Mouse (Mus musculus) heart, postnatal 0 days (tissue): ENCODE results near the gene Sema6c. TPM values are rescaled to one million over a fixed set of nuclear protein-coding genes. Genes with fewer than 3 reads are reported as not detected.

Source experiments
- ATAC-seq: fragments of 200-750 bp; cut with Nextera tagmentation; 2 replicates; pipeline ENCODE4 v1.8.0; 2017; ENCODE audit warnings: low read depth, moderate number of reproducible peaks, moderate library complexity; ENCODE audit not compliant: insufficient read depth
- DNase-seq: peaks from one replicate; pipeline ENCODE4 v3.0.0-alpha.2; 2016; ENCODE audit warnings: low spot score
- H3K27ac ChIP-seq: fragments of 300-500 bp; sonication (generic); 2 replicates; pipeline ENCODE4 v1.5.1; 2014; ENCODE audit warnings: low read depth, mild to moderate bottlenecking
- H3K27me3 ChIP-seq: fragments of 300-500 bp; sonication (generic); 2 replicates; pipeline ENCODE4 v1.6.1; 2014; ENCODE audit warnings: low read length, mixed read lengths; ENCODE audit not compliant: control insufficient read depth, insufficient read depth
- H3K36me3 ChIP-seq: fragments of 300-500 bp; sonication (generic); replicated peaks from 2 replicates; pipeline ENCODE4 v1.6.1; 2014; ENCODE audit warnings: low read length, mixed read lengths; ENCODE audit not compliant: control insufficient read depth, insufficient read depth
- H3K4me1 ChIP-seq: fragments of 300-500 bp; sonication (generic); 2 replicates; pipeline ENCODE4 v1.6.1; 2014; ENCODE audit warnings: antibody characterized with exemption; ENCODE audit not compliant: control insufficient read depth, insufficient read depth
- H3K4me2 ChIP-seq: fragments of 300-500 bp; sonication (generic); 2 replicates; pipeline ENCODE4 v1.6.1; 2014; ENCODE audit warnings: low read depth, mild to moderate bottlenecking, low read length, moderate library complexity
- H3K4me3 ChIP-seq: fragments of 300-500 bp; sonication (generic); 2 replicates; pipeline ENCODE4 v1.5.1; 2014; ENCODE audit warnings: low read depth, low read length
- H3K9ac ChIP-seq: fragments of 300-500 bp; sonication (generic); replicated peaks from 2 replicates; pipeline ENCODE4 v1.6.1; 2014; ENCODE audit warnings: low read depth, low read length, mixed read lengths
- H3K9me3 ChIP-seq: fragments of 300-500 bp; sonication (generic); replicated peaks from 2 replicates; pipeline ENCODE4 v1.6.1; 2016; ENCODE audit warnings: low read length; ENCODE audit not compliant: control insufficient read depth
- CTCF ChIP-seq: IDR thresholded peaks from 2 replicates; pipeline ENCODE4 v1.5.1; 2016; ENCODE audit warnings: antibody characterized with exemption, control low read depth, low read depth
- EP300 ChIP-seq: IDR thresholded peaks from 2 replicates; pipeline ENCODE4 v1.6.1; 2016; ENCODE audit warnings: antibody characterized with exemption, low read depth
- WGBS: fragments of 180-500 bp; shearing (Covaris S2); extraction: QIAGEN DNeasy Blood & Tissue Kit; methylation state at CpG from one replicate; pipeline ENCODE4 v1.1.7; 2014; 5-methylcytosine and 5-hydroxymethylcytosine counted together
- polyA plus RNA-seq: library from polyadenylated mRNA; unstranded; fragments of >200 nt; fragmentation: Nextera tagmentation; extraction: Ambion mirVana; gene quantifications from 2 replicates; pipeline ENCODE4 v1.2.1, GENCODE M21; 2015
- total RNA-seq: library from RNA; depleted of rRNA; stranded (reverse); fragments of >200 nt; gene quantifications from 2 replicates; pipeline ENCODE4 v1.2.3, GENCODE M21; 2014; ENCODE audit warnings: low replicate concordance

Sema6c gene
- total and polyA plus RNA-seq, 2 experiments from 2014 or later, result 1.2 to 14.8 TPM

DNA sequence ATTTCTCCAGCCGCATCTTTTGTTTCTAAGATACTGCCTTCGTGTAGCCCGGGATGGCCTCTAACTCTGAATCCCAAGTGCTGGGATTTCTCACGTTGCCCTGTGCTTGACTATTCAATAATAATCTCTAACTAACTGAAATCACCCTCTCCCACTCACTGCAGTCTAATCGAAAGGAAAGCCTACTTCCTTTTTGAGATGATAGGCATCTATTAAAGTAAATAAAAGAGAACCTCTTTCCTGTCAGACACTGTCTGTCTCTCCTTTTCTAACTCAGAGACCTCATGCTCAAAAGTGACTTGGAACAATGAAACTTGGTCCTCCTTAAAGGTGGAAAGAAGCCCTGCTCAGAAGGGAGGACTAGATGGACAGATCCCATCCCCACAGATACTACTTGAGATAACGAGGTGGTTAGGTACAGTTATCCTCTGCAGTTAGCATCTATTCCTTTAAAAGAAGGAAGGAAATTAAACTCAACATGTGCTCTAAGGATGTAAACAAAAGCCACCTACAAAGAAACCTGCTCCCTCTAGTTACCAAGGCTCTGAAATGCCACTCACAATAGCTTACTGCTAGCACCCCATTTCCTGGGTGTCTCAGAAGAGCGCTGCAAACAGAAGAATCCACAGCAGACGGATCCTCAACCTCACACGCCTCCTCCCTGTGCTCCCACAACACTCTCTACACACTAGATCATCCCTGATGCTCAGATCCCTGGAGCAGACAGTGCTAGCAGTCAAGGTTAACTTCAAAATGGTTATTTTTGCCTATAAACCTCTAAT, 24.7 kb downstream of the Sema6c start:
- no peaks in the 10 kb centered on the region for H3K27me3 ChIP-seq
- no peak overlapping the region for H3K27ac ChIP-seq
- no peak overlapping the region for H3K4me3 ChIP-seq
- H3K9me3 ChIP-seq, result no peaks in the 10 kb centered on the region
- DNase-seq (no peak), ATAC-seq (no peak)
- no peaks in the 10 kb centered on the region for H3K4me1 ChIP-seq
- no peak for TF ChIP-seq EP300
- no peak for TF ChIP-seq CTCF
- 83% methylated on average over 9 of the region's 9 CpGs for WGBS
- H3K4me2 ChIP-seq, result no peak overlapping the region
- H3K36me3 ChIP-seq, result peaks cover 64% of the 10 kb centered on the region
- H3K9ac ChIP-seq, result no peak overlapping the region

DNA sequence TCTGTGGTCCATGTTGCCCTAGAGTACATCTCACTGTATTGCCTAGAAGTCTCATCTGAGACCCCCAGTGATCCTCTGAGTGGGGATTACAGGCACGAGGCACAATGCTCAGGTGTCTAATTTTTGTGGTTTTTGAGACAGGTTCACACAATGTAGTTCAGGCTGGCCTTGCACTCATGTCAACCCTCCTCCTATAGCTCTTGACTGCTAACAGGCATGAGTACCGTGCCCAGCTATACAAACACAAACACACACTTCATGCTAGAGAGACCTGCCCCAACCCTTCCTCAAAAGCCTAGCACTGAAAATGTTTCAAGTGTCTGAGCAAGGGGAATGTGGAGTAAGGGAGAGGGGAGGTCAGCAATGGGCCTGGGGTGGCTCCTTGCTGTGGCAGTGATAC, 25.8 kb downstream of the Sema6c start:
- no peak overlapping the region for H3K9ac ChIP-seq
- WGBS, result 93% methylated on average over 2 of the region's 2 CpGs
- no peak overlapping the region for H3K4me3 ChIP-seq
- H3K9me3 ChIP-seq, result no peaks in the 10 kb centered on the region
- H3K27ac ChIP-seq, result no peak overlapping the region
- no peak for ATAC-seq
- H3K4me2 ChIP-seq, result no peak overlapping the region
- H3K27me3 ChIP-seq, result no peaks in the 10 kb centered on the region
- TF ChIP-seq CTCF, result no peak
- no peak for TF ChIP-seq EP300
- H3K36me3 ChIP-seq, result peaks cover 69% of the 10 kb centered on the region
- DNase-seq, result no peak
- no peaks in the 10 kb centered on the region for H3K4me1 ChIP-seq

DNA sequence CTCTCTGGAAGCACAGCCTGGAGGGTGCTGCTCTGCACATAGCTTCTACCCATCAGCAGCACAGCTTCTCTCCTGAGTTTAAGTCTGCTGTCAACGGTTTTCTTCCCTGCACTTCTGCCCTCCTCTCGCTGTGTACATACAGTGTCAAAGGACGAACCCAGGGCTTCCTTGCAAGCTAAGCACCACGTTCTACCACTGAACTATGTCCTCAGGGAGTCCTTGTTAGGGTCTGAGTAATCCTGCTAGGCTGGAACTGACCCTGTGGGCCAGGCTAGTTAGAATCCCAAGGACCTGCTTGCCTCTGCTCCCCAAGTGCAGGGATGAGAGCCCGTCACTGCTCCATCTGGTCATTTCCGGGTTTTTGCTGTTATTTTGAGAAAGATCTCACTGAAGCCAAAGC, 26.6 kb downstream of the Sema6c start:
- ATAC-seq, result no peak
- no peaks in the 10 kb centered on the region for H3K4me1 ChIP-seq
- DNase-seq, result no peak
- no peak overlapping the region for H3K27ac ChIP-seq
- H3K9me3 ChIP-seq, result no peaks in the 10 kb centered on the region
- no peak overlapping the region for H3K4me3 ChIP-seq
- TF ChIP-seq EP300 (no peak), CTCF (no peak)
- WGBS, result 85% methylated on average over 6 of the region's 6 CpGs
- H3K9ac ChIP-seq, result no peak overlapping the region
- H3K27me3 ChIP-seq, result no peaks in the 10 kb centered on the region
- no peak overlapping the region for H3K4me2 ChIP-seq
- peaks cover 76% of the 10 kb centered on the region for H3K36me3 ChIP-seq

DNA sequence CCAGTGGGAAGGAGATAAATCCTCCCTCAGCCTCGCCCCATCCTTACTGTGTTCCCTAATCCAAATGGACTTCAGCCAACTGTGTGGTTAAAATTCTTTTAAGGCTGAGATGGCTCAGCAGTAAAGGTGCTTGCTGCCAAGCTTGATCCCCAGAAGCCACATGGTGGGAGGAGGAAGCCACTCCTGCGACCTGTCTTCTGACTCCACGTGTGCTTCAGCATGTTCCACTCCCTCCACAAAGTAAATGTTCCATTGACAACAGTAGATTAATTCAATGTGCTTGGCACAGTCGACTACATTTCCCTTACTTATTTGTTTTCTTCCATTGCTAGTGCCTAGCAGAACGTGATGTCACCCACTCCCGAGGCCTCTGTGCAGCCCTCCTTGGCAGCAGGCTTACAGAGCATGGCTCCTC, 34.5 kb downstream of the Sema6c start:
- TF ChIP-seq EP300, result no peak
- TF ChIP-seq CTCF, result no peak
- Histone ChIP-seq H3K9ac (no peak overlapping the region), H3K4me3 (no peak overlapping the region), H3K36me3 (peaks cover 75% of the 10 kb centered on the region), H3K4me2 (no peak overlapping the region), H3K9me3 (no peaks in the 10 kb centered on the region), H3K4me1 (no peaks in the 10 kb centered on the region), H3K27me3 (no peaks in the 10 kb centered on the region), H3K27ac (no peak overlapping the region)
- ATAC-seq (no peak), DNase-seq (no peak)
- WGBS, result 66% methylated on average over 6 of the region's 6 CpGs

DNA sequence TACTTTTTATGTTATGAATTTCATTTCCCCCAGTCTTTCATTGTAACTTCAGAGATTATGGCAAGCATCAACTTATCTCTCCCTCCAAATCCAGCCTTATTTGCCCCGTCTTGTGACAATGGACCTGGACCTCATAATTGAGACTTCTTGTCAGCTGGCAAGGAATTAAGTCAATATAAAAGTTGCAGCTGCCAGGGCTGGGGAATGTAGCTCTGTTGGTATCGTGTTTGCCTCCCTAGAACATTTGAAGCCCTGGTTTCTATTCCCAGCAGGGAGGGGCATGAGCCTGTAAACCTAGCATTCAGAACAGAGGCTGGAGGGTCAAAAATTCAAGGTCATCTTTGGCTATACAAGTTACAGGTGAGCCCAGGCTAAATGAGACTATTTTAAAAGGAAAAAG, 35.5 kb downstream of the Sema6c start:
- Histone ChIP-seq H3K9me3 (no peaks in the 10 kb centered on the region), H3K36me3 (peaks cover 77% of the 10 kb centered on the region), H3K4me2 (no peak overlapping the region), H3K4me1 (no peaks in the 10 kb centered on the region), H3K4me3 (no peak overlapping the region), H3K27ac (no peak overlapping the region), H3K27me3 (no peaks in the 10 kb centered on the region), H3K9ac (no peak overlapping the region)
- ATAC-seq (no peak), DNase-seq (no peak)
- TF ChIP-seq EP300, result no peak
- no peak for TF ChIP-seq CTCF
- 84% methylated on average over 2 of the region's 2 CpGs for WGBS

DNA sequence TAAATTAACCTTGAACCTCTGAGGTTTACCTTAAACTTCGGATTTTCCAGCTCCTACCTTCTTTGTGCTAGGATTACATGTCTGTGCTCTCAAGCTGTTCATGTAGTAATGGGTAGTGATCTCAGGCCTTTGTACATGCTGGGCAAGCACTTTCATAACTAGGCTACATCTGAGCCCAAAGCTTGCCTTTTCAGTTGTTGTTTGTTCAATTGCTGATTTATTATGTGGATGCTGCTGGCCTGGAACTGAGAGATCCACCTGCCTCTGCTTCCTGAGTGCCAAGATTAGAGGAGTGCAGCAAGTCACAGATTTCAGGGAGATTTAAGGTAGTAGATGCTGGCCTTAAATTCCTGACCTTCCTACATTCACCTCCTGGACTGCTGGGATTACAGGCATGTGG, 38.8 kb downstream of the Sema6c start:
- Histone ChIP-seq H3K36me3 (peaks cover 91% of the 10 kb centered on the region), H3K27me3 (no peaks in the 10 kb centered on the region), H3K9ac (no peak overlapping the region), H3K4me3 (no peak overlapping the region), H3K4me1 (no peaks in the 10 kb centered on the region), H3K27ac (no peak overlapping the region), H3K9me3 (no peaks in the 10 kb centered on the region), H3K4me2 (no peak overlapping the region)
- TF ChIP-seq CTCF (no peak), EP300 (no peak)
- DNase-seq, result no peak
- 65% methylated on average over 1 of the region's 1 CpGs for WGBS
- no peak for ATAC-seq
